Mouse (Mus musculus) kidney, postnatal 4 days (tissue): ENCODE results near the gene Ednra.

Source experiments
- DNase-seq, 2 experiments: peaks; one replicate each; pipeline ENCODE4 v3.0.0; 2021; ENCODE audit warnings: mixed read lengths in 2 of 2

Gene Ednra

GRCm38 (mm10) chr8:77640093-77640839, 84.0 kb downstream of the Ednra start:
- no peak for DNase-seq

DNA sequence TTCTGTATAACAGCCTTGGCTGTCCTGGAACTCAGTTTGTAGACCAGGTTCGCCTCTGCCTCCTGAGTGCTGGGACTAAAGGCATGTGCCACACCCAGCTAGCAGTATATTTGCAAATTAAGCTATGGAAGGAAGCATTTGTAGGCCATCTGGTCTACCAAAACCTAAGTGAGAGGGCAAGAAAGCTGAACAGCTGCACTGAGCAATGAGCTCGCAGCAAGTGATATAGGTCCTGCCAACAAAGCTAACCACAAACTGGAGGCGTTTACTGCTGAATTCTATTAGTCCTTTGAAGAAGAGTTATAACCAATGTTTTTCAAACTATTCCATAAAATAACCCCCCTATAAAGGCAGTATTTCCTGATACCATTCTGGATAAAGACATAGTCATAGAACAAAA, 86.7 kb downstream of the Ednra start:
- no peak for DNase-seq

GRCm38 (mm10) chr8:77634035-77634434, 90.2 kb downstream of the Ednra start:
- DNase-seq: no peak

DNA sequence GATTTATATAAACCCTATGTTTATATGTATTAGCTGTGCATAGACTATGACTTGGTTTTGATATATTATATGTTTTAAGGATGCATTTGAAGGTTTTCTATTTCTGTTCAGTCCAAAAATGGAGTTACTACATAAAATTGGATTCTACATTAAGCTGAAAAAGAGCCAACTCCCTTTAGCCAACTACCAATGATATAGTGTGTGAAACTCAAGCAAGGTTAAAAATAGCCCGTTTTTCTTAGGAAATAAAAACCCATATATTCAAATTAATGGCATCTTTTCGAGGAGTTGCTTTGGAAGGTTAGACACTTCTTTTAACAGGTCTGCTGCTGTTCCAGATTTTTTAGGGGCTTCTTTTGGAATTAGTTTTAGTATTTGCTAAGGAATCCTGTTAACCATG, 91.1 kb downstream of the Ednra start:
- no peak for DNase-seq

- DNase-seq: peak in 1 of 2 experiments; percentile 10
These were observed 93.6 kb downstream of the Ednra start for GRCm38 (mm10) chr8:77630691-77631090.

DNA sequence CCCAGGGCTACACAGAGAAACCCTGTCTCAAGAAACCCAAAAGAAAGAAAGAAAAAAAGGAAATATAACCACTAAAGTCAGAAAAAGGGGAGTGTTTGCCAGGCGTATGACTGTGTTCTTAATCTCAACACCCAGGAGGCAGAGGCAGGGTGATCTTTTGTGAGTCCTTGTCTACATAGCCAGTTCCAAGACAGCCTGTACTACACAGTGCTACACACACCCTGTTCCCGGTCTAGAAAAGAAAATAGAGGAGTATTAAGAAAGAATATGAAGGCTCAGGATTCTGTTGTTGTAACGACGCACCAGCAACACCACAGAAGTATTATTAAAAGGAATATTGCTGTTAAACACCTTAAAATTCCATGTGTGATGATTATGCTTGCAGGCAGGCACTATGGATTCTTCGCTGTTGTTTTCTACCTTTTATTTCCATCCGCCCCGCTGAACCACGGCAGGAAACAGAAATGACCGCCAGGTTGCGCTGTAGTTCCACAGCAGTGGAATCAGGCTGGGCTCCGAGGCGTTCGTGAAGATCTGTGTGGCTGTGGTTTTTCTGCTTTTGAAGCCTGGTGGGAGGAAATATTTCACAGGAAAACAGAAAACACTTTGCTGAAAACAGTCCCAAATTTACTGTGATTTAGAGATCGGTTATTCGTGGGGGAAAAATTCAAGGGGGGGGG, 94.3 kb downstream of the Ednra start:
- DNase-seq: peak; percentile 93

GRCm38 (mm10) chr8:77623677-77624209, 100.5 kb downstream of the Ednra start:
- no peak for DNase-seq

DNA sequence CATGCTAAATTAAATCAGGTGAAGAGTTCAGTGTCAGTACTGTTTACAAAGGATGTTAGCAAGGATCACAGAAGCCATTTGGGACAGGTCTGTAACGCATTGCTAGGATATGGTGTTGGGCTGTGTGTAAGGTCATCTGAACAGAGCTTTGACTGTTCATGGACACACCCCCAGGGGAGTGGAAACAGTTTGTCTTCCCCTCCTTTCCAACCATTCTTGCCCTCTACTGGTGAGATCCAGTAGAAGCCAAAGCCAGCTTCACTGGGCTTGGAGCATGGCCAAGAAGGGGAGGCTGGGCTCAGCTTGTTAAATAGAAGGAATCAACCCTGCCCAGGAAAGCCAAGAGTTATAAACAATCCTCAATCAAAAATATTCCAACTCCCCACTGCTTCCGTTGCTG, 106.3 kb downstream of the Ednra start:
- DNase-seq: peak; percentile 71 to 80
